Mouse (Mus musculus) small intestine, adult 2 months (tissue): ENCODE measurements around the gene Akap8. TPM values are rescaled to one million over a fixed set of nuclear protein-coding genes. Genes with fewer than 3 reads are reported as not detected.

ENCODE experiments used
- H3K27ac ChIP-seq: fragments of 200-500 bp; 2 replicates; pipeline ENCODE4 v1.5.1; 2012; ENCODE audit warnings: low read depth, low read length, control low read depth, inconsistent platforms; ENCODE audit not compliant: insufficient read depth
- H3K27me3 ChIP-seq: fragments of 200-500 bp; 2 replicates; pipeline ENCODE4 v1.6.1; 2012; ENCODE audit warnings: mild to moderate bottlenecking, moderate library complexity, low read length, inconsistent platforms; ENCODE audit not compliant: control insufficient read depth, insufficient read depth
- H3K36me3 ChIP-seq: fragments of 200-500 bp; 2 replicates; pipeline ENCODE4 v1.6.1; 2012; ENCODE audit warnings: mild to moderate bottlenecking, low read length, control low read depth, inconsistent platforms; ENCODE audit not compliant: control insufficient read depth, insufficient read depth
- H3K4me1 ChIP-seq: fragments of 200-500 bp; 2 replicates; pipeline ENCODE4 v1.6.1; 2012; ENCODE audit warnings: low read length, inconsistent platforms, mixed read lengths; ENCODE audit not compliant: control insufficient read depth, insufficient read depth, insufficient read length
- H3K4me3 ChIP-seq: fragments of 200-500 bp; 2 replicates; pipeline ENCODE4 v1.5.1; 2012; ENCODE audit warnings: low read depth, mild to moderate bottlenecking, control low read depth, inconsistent platforms, low read length, moderate library complexity
- CTCF ChIP-seq: fragments of 200-500 bp; IDR thresholded peaks from 2 replicates; pipeline ENCODE4 v1.5.1; 2012; ENCODE audit warnings: low read depth, mild to moderate bottlenecking, control low read depth, inconsistent platforms, low read length, moderate library complexity, mixed read lengths; ENCODE audit not compliant: insufficient replicate concordance, insufficient read length; ENCODE audit errors: extremely low read depth
- POLR2A ChIP-seq: fragments of 200-500 bp; IDR thresholded peaks from 2 replicates; pipeline ENCODE4 v1.6.1; 2012; ENCODE audit warnings: low read depth, mild to moderate bottlenecking, control low read depth, inconsistent platforms, low read length, moderate library complexity
- WGBS: fragments of 180-500 bp; shearing (Covaris S2); methylation state at CpG from one replicate; pipeline ENCODE4 v1.1.7; 2018; 5-methylcytosine and 5-hydroxymethylcytosine counted together
- polyA plus RNA-seq: library from polyadenylated mRNA; depleted of rRNA; stranded (reverse); fragments of >200 nt; gene quantifications from 2 replicates; pipeline ENCODE4 v1.2.3, GENCODE M21; 2012; rRNA removed

The Akap8 gene
- 23.5 and 28.6 TPM in 2 replicates for polyA plus RNA-seq

GRCm38 (mm10) chr17:32320597-32321389 lies at the start of gene Akap8:
TSS of gene Akap8 (minus strand) at chr17:32321238.
- peak within 1 kb of the TSS; percentile 89 for H3K27ac ChIP-seq
- TF ChIP-seq POLR2A (peak; percentile 27; the same call in 1 of the 2 replicates), CTCF (no peak)
- peaks cover 24% of the 10 kb centered on the region for H3K36me3 ChIP-seq
- whole genome bisulfite sequencing, result under 1% methylated on average over 83 of the region's 83 CpGs
- peaks cover 1% of the 10 kb centered on the region; the same call in 1 of the 2 replicates for H3K4me1 ChIP-seq
- peak within 1 kb of the TSS; percentile 90 for H3K4me3 ChIP-seq
- no peaks in the 10 kb centered on the region for H3K27me3 ChIP-seq

DNA sequence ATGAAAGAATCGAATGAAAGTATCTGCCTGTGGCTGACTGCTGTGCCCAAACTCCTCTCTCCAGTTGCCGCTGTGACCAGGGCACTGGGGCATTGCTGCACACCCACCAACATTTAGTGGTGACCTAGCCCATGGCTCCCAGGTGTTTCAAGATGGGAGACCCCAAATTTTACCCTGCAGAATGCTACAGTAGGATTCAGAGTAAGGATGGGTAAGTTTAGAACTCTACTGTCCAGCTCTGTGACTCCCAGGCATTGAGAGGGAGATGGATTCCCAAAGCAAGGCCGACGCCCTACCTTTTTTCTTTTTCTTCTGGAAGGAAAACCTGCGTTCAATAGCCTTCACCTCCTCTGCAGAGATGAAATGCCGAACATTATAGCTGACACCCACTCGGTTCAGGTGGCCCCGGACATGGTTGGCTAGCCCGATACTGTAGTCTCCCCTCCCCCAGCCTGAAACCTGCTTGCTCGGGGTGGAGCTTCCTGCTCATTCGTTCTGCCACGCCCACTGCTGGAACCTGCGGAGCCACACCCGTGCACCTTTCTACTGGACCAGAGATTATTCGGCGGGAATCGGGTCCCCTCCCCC lies 48.0 kb upstream of the Akap8 start:
- 14% methylated on average over 14 of the region's 17 CpGs for WGBS
- no peaks in the 10 kb centered on the region for H3K27me3 ChIP-seq
- peak overlapping the region; percentile 17; the same call in 1 of the 2 replicates for H3K27ac ChIP-seq
- no peaks in the 10 kb centered on the region; the same call in none of the 2 replicates for H3K36me3 ChIP-seq
- H3K4me1 ChIP-seq, result peaks cover 5% of the 10 kb centered on the region; the same call in 1 of the 2 replicates
- peak overlapping the region; percentile 71 for H3K4me3 ChIP-seq
- no peak for TF ChIP-seq POLR2A
- TF ChIP-seq CTCF, result no peak

- Histone ChIP-seq H3K4me3 (no peak overlapping the region), H3K27me3 (no peaks in the 10 kb centered on the region), H3K27ac (no peak overlapping the region), H3K36me3 (no peaks in the 10 kb centered on the region; the same call in none of the 2 replicates), H3K4me1 (peaks cover 11% of the 10 kb centered on the region; the same call in 1 of the 2 replicates)
- TF ChIP-seq POLR2A (no peak), CTCF (no peak)
- 92% methylated on average over 11 of the region's 11 CpGs for WGBS
Measured at GRCm38 (mm10) chr17:32367706-32368105, 46.7 kb upstream of the Akap8 start.

DNA sequence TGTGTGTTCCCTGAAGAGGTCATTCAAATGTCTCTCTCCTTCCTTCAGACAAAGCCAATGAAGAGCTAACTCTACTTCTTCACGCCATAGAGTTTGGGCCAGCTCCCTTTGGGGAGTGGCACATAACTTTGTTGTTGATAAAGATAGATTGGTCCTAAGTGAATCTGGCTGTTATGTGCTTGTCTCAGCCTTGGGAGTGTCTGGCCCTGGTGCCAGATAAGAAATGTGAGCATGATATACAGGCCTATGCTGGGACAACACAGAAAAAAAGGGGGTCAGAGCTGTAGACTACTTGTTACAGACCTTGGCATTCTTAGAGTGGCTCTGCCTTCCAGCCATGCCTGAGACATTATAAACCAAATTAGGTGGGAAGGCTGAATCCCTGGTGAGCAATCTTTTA lies 44.3 kb upstream of the Akap8 start:
- 24% methylated on average over 1 of the region's 1 CpGs for WGBS
- no peak overlapping the region for H3K4me3 ChIP-seq
- TF ChIP-seq CTCF (no peak), POLR2A (no peak)
- peaks cover 11% of the 10 kb centered on the region; the same call in 1 of the 2 replicates for H3K4me1 ChIP-seq
- H3K27ac ChIP-seq, result no peak overlapping the region
- H3K36me3 ChIP-seq, result peaks cover 9% of the 10 kb centered on the region
- H3K27me3 ChIP-seq, result no peaks in the 10 kb centered on the region

GRCm38 (mm10) chr17:32364850-32365249 lies 43.8 kb upstream of the Akap8 start:
- WGBS, result 40% methylated on average over 5 of the region's 5 CpGs
- Histone ChIP-seq H3K27ac (no peak overlapping the region), H3K4me3 (no peak overlapping the region)

GRCm38 (mm10) chr17:32364331-32364730 lies 43.3 kb upstream of the Akap8 start:
- Histone ChIP-seq H3K27ac (no peak overlapping the region), H3K4me3 (peak overlapping the region; percentile 79), H3K4me1 (peaks cover 11% of the 10 kb centered on the region; the same call in 1 of the 2 replicates), H3K36me3 (peaks cover 17% of the 10 kb centered on the region), H3K27me3 (no peaks in the 10 kb centered on the region)
- under 1% methylated on average over 43 of the region's 47 CpGs for WGBS
- TF ChIP-seq POLR2A (no peak), CTCF (no peak)

More at GRCm38 (mm10) chr17:32364850-32365249, 43.8 kb upstream of the Akap8 start:
- peaks cover 11% of the 10 kb centered on the region; the same call in 1 of the 2 replicates for H3K4me1 ChIP-seq
- no peaks in the 10 kb centered on the region for H3K27me3 ChIP-seq
- TF ChIP-seq CTCF (no peak), POLR2A (no peak)
- peaks cover 13% of the 10 kb centered on the region for H3K36me3 ChIP-seq

DNA sequence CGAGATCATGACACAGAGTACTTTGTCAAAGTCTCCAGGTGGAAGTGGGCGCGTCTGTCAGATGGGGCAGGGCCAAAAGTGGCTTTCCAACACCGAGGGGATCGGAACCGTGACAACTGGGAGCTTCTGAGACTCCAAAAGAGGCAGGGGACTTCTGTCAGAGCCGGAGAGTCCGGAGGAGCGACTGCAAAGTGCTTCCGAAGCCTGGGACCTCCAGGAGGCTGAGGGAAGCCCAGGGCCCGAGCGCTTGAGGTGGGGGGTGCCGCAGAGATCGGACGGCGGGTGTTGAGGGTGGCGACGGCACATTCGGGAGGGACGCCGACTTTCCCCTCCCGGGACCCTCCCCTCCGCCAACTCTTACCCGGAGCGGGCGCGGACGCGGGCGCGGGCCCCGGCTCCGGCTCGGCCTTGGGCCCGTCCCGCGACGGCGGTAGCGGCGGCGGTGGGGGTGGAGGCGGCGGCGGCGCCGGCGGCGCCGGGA lies 42.8 kb upstream of the Akap8 start:
- under 1% methylated on average over 49 of the region's 50 CpGs for WGBS
- H3K4me3 ChIP-seq, result peak overlapping the region; percentile 79
- H3K27me3 ChIP-seq, result no peaks in the 10 kb centered on the region
- H3K4me1 ChIP-seq, result peaks cover 11% of the 10 kb centered on the region; the same call in 1 of the 2 replicates
- H3K36me3 ChIP-seq, result peaks cover 19% of the 10 kb centered on the region
- H3K27ac ChIP-seq, result no peak overlapping the region
- TF ChIP-seq CTCF (no peak), POLR2A (no peak)
